Mouse (Mus musculus): ENCODE results near the gene Gm28827.
"Not testable (repeated sequence)": the region's sequence is repeated elsewhere in the genome, so short reads cannot be mapped to it uniquely, and the experiment has no call there.

Gene Gm28827

GRCm38 (mm10) chrY:83030647-83031046 is at the start of gene Gm28827:
Gm28827 (plus strand) TSS chrY:83030947.
- DNase-seq (ENCODE audit: low spot score in 2 of 2): not testable (repeated sequence)

Data from spleen, postnatal 36 days (tissue).